Mouse (Mus musculus) thymus, postnatal 4 days (tissue): ENCODE measurements around the gene Jsrp1.

ENCODE experiments used
- DNase-seq: peaks from one replicate; pipeline ENCODE4 v3.0.0; 2021

Gene Jsrp1

DNA sequence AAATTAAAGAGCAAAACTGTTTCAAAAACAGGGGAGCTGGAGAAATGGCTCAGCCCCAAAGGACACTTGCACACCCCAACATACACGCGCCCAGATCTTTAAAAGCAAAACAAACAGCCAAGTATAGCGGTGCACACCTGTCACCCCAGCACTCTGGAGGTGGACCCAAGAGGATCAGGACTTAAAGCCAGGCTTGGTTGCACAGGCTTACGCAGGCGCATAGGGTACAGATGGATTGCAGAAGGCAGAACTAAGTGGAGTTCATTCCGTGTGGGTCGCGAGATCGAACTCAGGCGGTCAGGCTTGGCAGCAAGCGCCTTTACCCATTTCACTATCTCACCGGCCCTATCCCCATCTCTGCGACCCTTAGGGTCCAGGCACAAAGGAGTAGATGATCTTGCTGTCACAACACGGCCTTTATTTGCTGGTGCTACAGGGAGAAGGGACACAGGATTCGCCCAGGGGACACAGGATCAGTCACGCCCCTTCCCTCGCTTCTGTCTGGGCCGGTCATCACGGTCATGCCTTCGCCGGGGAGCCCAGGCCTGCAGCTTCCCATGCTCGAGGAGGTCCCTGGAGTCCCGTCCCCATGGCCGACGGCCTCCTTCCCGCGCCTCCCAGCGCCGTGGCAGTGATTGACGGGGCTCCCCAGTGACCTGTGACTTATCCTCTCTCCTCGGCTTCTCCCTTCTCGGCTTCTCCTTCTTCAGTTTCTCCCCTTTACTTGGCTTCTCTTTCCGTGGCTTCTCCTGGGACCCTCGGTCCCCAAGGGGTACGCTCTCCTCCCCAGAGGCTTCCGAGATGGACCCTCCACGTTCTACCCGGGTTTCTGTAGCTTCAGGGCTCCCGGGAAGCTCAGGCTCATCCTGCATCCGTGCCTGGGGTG is 5.0 kb downstream of the Jsrp1 start:
- DNase-seq = peak; percentile 13

DNA sequence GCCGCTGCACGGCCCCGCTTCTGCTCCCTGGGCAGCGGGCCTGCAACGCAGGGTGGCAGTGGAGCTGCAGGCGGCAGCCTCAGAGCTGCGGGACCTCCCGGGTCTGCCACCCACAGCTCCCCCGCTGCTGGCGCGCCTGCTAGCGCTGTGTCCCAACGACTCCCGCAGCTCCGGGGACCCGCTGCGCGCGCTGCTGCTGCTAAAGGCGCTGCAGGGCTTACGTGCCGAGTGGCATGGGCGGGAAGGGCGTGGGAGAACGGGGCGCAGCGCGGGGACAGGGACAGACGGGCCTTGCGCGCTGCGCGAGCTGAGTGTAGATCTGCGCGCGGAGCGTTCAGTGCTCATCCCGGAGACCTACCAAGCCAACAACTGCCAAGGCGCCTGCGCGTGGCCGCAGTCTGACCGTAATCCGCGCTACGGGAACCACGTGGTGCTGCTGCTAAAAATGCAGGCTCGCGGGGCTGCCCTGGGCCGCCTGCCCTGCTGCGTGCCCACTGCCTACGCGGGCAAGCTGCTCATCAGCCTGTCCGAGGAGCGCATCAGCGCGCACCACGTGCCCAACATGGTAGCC is 6.2 kb downstream of the Jsrp1 start:
- DNase-seq = peak; percentile 63

DNA sequence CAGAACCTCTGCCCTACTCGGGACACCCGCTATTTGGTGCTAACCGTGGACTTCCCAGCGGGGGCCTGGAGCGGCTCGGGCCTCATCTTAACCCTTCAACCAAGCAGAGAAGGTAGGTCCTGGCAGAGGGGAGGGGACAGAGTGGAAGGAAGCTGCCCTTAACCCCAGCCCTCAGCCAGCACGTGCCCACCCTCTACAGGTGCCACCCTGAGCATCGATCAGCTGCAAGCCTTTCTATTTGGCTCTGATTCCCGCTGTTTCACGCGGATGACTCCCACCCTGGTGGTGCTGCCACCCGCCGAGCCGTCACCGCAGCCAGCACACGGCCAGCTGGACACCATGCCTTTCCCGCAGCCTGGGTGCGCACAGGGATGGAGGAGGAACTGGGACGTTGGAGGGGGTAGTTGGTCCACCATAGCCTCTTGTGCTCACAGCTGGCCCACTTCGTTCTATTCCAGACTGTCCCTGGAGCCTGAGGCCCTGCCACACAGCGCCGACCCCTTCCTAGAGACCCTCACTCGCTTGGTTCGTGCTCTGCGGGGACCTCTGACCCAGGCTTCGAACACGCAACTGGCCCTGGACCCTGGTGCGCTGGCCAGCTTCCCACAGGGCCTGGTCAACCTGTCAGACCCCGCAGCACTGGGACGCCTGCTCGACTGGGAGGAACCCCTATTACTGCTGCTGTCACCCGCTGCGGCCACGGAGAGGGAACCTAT is 6.8 kb downstream of the Jsrp1 start:
- peak; percentile 21 for DNase-seq

DNA sequence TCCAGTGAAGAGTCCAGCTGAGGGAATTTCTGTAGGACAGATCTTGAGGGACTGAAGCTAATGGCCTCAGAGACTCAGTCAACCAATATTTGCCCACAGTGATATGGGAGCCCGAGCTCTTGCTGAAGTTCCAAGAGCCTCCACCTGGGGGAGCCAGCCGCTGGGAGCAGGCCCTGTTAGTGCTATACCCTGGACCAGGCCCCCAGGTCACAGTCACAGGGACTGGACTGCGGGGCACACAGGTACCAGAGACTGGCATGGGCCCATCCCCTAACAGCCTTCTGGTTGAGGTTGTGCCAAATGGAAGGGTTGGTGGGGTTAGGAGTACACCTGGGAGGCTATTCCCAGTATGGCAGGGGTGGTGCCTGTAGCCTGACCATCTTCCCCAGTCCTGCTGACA is 7.4 kb downstream of the Jsrp1 start:
- DNase-seq = peak; percentile 90

DNA sequence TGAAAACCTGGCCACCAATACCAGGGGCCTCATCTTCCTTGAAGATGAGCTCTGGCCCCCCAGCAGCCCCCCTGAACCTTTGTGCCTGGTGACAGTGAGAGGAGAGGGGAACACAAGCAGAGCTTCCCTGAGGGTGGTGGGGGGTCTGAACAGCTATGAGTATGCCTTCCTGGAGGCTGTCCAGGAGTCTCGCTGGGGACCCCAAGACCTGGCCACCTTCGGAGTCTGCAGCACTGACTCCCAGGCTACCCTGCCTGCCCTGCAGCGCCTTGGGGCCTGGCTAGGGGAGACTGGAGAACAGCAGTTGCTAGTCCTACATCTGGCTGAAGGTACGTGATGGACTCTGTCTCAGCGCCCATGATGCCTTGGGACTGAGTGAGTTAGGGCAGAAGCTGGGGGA is 8.0 kb downstream of the Jsrp1 start:
- DNase-seq = no peak

DNA sequence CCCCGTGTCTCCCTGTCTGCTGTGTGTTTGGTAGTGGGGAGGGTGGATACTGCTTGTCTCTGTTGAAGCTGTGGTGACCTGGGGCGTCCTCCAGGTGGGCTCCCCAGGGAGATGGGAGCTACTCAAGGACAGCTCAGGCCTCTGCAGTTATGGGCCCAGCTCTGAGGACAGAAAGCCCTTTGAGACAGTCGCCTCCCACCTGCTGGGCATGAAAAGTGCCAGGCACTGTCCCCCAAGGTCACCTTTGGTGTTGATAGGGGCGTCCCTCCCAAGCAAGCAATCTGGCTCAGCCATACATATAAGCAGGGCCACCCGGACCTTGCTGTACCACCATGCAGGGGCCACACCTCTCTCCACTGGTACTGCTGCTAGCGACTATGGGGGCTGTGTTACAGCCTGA is 8.4 kb downstream of the Jsrp1 start, which contains the start of gene Amh:
Gene Amh, plus strand, starts transcription at position 328 of the 400 bp plus-strand sequence.
- no peak for DNase-seq

DNA sequence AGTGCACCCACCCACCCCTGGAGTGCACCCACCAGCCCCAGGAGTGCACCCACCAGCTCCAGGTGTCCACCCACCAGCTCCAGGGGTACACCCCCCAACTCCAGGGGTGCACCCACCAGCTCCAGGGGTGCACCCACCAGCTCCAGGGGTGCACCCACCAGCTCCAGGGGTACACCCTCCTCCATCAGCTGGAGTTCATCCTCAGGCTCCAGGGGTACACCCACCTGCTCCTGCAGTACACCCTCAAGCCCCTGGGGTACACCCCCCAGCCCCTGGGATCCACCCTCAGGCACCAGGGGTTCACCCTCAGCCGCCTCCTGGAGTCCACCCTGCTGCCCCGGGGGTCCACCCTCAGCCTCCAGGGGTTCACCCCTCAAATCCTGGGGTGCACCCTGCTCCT is 9.0 kb downstream of the Jsrp1 start:
- DNase-seq = no peak

DNA sequence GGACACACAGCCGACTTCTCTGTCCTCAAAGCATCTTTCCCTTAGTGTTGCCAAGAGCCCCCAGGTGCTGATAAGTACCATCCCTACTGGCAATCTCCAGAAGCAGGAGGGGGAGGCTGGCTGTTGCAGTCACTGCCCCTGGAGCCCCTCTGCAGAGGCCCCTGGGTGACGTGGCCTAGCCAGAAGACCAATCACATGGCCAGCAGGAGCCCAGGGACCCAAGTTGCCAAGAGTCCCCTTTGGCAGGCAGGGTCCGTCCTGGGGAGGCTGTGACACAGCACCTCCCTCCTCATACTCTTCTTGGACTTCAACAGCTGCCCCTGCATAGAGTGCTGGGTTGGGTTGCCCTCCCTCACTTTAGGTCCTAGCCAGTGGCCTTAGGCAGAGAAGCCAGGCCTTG is 10.3 kb downstream of the Jsrp1 start:
- DNase-seq = no peak

DNA sequence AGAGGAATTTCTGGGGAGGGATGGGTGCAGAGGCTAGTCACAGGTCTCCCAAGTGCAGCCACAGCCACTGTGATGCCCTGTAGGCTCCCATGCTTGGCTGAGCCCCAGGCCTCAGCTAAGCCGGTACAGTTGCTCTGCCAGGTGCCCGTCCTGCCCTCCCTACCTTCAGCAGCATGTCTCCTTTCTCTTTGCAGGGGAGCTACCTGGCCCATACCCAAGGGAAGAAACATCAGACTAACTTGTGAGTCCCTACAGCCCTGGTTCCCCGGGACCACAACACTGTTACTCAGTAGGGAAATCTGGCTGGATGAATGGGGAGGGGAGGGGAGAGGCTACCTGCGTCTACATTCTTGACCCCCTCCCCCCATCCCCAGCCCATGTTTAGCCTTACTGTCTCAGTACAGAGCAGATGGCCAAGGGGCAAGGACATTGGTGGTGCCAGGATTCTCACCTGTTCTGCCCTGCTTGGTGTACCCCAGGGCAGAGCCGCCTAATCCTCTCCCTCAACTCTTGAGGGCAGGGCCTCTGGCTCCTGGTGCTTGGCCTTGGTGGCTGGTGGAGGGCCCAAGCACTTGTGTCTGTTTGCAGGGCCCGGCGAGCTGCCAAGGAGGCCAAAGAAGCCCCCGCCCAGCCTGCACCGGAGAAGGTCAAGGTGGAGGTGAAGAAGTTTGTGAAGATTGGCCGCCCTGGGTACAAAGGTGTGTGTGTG is 10.9 kb downstream of the Jsrp1 start:
- no peak for DNase-seq

DNA sequence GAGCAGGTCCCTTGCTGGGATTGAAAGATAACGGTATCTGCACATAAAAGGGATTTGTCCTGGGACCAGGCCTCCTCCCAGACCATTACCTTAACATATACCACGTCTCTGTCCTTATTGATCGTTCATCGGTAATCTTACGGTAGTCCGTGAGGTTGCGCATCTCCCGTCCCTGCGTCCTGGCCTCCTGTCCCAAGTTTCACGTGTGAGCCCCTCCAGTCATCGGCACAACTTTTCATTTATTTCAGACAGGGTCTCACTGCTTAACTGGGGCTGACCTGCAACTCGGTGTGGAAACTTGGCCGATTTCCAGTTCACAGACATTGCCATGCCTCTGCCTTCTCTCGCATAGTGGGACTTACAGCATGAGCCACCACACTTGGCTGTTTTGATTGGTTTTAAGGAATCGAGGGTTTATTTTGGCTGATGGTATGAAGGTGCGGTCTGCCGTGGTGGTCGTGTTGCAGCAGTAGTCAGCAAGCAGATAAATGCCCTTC is 14.2 kb downstream of the Jsrp1 start:
- no peak for DNase-seq

DNA sequence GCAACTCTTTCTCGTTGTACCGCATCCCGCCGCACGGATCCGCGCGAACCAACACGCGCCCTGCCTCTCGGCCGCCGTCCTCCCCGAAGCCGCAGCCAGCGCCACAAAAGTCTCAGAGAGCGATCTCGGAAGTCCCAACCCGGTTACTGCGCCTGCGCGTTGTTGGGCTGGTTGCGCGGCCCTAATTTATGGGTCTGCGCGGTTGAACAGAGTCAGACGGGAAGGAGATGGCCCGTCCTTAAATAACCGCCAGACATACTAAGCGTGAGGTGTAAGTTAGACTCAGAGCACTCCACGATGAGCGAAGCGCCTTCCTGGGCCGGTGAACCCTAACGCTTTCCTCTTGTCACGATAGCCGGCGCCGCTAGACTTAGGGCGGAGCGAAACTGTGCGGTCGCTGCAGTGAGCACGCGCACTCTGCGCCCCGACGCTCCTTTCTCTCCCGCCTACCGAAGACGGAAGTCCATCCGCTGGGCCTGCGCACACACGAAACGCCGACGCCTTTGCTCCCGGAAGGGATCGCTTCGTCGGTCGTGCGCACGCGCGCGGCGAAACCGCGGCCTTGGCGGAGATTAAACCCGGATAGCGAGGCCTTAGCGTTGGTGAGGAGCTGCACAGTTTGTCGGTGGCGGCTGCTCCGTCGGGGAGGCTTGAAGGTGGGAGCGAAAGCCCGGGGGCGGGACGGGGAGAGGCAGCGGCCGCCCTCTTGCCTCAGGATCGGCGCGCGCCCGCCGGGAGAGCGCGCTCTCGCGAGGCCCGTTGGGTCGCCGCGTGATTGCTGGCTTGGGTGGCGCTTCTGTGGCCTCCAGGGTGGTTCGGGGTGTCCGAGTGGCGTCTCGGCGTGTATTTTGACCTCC is 14.9 kb downstream of the Jsrp1 start, which contains the start of the genes Sf3a2 and Plekhj1:
Gene Sf3a2, plus strand, starts transcription at position 49 of the 857 bp plus-strand sequence.
Gene Plekhj1, minus strand, starts transcription at position 477 of the 857 bp plus-strand sequence.
- peak; percentile 99 for DNase-seq

DNA sequence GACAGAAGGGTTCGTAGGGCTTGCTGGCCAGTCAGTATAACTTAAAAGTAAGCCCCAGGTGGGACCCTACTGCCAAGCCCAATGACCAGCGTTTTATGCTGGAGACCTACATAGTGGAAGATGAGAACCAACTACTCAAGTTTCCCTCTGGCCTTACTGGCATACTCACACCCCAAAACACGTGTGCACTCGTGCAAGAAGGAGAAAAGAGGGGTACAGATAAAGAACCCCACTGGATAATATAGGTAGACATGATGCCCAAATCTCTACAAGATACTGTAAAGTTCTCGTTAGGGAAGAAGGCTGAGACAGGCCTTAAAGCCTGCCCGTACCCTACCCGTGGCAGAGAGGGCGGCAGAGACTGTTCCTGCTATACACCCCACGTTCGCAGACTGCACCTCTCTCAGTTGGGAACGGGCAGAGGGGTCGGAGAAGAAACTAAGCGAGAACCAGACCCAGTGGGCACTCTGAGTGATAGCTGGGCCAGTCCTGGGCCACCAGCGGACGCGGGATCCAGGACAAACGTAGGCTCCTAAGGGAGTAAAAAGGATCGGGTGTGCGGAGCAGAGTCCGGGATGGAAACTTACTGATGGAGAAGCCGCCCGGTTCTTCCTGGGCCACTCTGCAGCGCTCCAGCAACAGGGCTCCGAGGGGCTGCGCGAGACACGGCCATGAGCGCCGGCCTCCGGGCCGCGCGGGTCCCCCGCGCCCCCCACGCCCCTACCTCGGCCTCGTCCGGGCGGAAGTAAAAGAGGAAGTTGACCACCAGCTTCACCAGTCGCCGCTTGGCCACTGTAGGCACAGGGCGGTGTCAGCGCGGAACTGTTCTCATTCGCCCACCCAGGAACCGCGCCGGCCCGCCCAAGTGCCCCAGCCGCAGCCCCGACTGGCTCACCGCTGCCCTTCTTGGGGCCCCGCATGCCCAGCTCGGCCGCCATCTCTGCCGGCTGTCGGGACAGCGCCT is 15.8 kb downstream of the Jsrp1 start:
- no peak for DNase-seq

DNA sequence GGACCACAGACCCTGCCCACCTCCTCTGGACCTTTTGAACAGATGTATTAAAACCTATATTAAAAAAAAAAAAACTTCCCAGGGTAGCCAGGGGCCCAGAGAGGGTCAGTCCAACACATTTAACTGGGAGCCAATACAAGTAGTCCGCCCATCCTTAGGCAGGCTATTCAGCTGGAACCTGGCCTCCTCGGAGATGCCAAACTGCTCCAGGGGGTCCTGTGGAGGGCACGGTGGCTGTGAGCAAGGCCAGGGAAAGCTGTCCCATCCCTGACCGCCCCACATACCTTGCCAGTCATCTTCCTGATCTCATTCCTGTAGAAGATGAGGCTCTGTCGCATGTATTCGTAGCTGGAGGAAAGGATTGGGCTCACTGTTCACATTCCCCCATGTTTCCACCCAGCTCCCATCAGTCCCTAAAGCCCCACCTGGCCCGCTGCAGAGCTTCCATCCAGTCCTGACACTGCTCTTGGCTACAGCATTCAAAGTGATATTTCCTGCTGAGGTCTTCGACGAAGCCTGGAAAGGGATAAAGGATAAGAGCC is 16.9 kb downstream of the Jsrp1 start:
- no peak for DNase-seq

DNA sequence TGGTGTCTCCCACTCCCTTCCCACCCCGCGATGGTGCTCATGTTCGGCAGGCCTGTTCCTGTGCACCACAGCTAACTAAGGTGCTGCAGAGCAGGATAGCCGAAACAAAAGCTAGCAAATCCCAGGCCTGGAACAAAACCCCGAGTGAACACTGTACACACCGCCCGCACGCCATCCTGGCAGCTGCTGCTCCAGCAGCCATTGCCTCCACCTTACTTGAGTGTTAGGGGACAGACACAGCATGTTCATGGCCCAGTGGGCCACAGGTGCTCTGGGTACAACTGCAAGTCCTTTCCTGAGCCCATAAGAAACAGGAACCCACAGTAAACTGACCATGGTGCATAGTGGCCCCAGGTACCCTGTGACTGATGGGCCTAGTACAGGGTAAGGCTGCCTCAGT is 18.5 kb downstream of the Jsrp1 start:
- DNase-seq = no peak

DNA sequence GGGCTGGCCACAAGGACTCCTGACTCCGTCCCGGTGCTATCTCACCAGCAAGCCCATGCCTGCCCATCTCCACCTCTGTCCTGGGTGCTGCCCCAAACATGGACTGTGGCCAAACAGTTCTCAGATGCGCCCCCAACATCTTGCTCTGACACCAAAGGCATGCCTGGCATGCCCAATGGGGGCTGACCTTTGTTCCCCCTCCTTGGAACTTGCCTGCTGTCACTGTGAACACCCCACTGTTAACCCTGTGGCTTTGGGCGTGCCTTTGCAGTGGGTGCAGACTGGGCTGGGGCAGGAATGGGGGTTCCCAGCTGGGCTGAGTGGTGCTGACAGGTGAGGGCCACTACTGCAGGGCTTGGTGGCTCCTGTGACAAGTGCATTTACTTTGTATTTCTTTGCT is 19.5 kb downstream of the Jsrp1 start:
- no peak for DNase-seq

DNA sequence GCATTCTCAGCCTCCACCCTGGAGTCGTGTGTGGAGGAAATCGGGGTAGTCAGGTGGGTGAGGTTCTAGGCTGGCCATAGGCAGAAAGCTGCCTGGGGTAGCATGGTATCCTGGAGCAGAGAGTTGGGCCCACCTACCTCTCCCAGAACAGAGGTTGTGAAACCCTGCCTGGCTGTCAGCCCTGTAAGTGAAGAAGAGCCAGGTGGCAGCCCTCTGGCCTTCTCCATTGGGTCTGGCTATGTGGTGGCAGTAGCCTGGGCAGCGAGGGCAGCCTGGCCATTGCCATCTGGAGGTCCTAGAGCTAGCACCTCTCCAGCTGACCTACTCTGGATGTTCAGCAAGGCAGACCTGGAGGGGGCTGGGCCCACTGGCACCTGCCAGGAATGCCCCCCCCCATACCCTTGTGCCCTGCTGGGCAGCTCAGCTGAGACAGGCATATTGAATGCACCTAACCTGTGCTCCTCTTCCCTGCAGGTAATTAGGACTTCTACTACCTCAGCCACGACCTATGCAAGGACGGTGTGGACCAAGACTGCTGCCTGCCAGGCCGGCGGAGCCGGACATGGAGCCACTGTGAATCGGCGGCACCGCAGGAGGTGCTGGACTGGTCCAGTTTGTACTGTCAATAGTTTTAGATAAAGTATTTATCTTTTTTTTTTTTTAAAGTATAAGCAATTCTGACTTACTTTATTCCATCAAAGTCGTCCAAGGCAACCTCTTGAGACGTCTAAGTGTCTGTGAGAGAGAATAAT is 20.1 kb downstream of the Jsrp1 start:
- no peak for DNase-seq

DNA sequence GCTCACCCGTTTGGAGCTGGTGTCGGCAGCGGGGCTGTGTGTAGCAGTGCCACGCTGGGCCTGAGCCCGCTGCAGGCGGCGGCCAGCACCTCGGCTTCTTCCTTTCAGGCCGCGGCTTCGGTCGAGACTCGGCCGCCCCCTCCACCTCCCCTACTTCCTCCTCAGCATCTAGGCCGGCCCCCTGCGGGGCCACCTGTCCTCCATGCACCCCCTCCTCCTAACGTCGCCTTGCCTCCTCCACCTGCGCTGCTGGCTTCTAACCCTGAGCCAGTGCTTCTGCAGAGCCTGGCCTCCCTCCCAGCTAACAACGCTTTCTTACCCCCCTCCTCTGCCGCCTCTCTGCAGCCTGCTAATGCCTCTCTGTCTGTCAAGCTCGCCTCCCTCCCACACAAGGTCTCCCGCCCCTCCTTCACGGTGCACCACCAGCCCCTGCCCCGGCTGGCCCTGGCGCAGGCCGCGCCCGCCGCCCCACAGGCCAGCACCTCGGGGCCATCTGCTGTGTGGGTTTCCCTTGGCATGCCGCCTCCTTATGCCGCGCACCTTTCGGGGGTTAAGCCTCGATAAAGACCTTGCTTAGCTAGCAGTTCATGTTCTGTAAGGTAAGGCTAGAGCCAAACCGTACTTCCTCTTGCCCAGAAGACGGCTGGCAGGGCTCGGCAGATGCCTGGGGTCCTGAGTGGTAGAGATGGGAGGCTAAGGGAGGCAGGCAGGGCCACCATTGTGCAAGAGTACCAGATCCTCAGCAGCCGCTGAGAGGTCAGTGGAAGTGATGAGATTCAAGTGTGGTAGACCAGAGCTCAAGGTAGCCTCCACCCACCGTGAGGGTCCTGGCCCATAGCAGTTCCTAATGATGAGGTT is 20.9 kb downstream of the Jsrp1 start:
- DNase-seq = peak; percentile 74

DNA sequence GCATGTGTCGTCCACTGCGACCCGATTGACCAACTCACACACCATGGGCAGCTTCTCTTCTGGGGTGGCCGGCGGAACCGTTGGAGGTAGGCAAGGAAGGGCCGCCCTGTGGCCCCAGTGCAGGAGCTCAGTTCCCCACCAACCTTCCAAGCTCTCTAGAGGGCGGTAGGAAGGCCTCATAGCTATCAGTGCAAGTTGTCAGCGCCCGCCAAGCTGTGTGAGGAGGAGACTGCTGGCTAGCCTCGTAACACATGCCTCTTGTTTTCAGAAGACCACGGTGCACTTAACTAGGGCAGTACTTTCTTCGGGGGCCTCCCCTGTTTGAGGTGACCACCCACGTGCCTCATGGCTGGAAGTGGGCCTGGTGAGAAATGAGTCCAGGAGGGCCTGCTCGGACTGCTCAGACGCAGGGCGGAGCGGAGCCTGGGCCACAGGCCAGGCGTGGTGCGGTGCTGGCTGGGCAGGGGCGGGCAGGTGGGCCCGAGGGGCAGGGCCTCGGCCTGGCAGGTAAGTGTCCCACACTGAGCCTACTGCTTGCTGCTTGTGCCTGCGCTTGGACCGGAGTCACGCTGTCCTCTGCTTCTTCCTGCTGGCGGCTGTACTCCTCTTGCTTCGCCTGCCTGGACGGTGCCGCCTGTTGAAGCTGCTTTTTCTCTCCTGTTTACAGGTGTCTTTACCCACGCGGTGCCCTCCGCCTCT is 21.7 kb downstream of the Jsrp1 start:
- peak; percentile 53 for DNase-seq
